Mouse (Mus musculus) G1E (cell line): ENCODE data around the gene Mns1.

Experiments used
- CTCF ChIP-seq: IDR thresholded peaks from 2 replicates; pipeline ENCODE4 v1.5.1; 2012; ENCODE audit warnings: low read depth, low read length, inconsistent platforms, mixed read lengths
- GATA1 ChIP-seq: IDR thresholded peaks from 2 replicates; pipeline ENCODE4 v1.6.1; 2012; ENCODE audit warnings: borderline replicate concordance, low read length, inconsistent platforms, mixed read lengths
- POLR2AphosphoS5 ChIP-seq: IDR thresholded peaks from 2 replicates; pipeline ENCODE4 v1.6.1; 2012; ENCODE audit warnings: low read depth, low read length, inconsistent platforms; ENCODE audit not compliant: insufficient replicate concordance
- TAL1 ChIP-seq: conservative IDR thresholded peaks from 2 replicates; pipeline ENCODE4 v1.6.1; 2012; ENCODE audit warnings: low read depth, low read length, inconsistent platforms, mixed read lengths

GRCm38 (mm10) chr9:72420490-72420889, 17.3 kb upstream of the Mns1 start:
- TF ChIP-seq CTCF (no peak), GATA1 (no peak), TAL1 (no peak), POLR2AphosphoS5 (no peak)
